Mouse (Mus musculus): ENCODE data around the gene Vsig10l. TPM values are rescaled to one million over a fixed set of nuclear protein-coding genes. Genes with fewer than 3 reads are reported as not detected.

Vsig10l gene
- total and polyA plus RNA-seq, 2 experiments from 2014 or later: 15.8 to 25.8 TPM

- Histone ChIP-seq H3K9me3 (ENCODE audit: low read length) (no peaks in the 10 kb centered on the region), H3K27me3 (ENCODE audit: insufficient read depth, low read length) (no peaks in the 10 kb centered on the region), H3K4me1 (ENCODE audit: insufficient read depth, low read length) (peaks cover 8% of the 10 kb centered on the region; the same call in 1 of the 2 replicates), H3K36me3 (ENCODE audit: insufficient read depth, low read length) (no peaks in the 10 kb centered on the region), H3K4me3 (ENCODE audit: low read length) (peak within 1 kb of the TSS; percentile 78), H3K4me2 (ENCODE audit: low read depth, low read length) (peak within 1 kb of the TSS; percentile 73), H3K27ac (peak within 1 kb of the TSS; percentile 82), H3K9ac (replicated peaks; ENCODE audit: low read length) (peak within 1 kb of the TSS; percentile 91)
- TF ChIP-seq CTCF (IDR thresholded peaks at IDR 0.05; ENCODE audit: low read depth): no peak
- DNase-seq (ENCODE audit: low spot score) (peak; percentile 24), ATAC-seq (peak; percentile 59)
- WGBS: 0% methylated on average over 16 of the region's 41 CpGs
Measured at GRCm38 (mm10) chr7:43489631-43490125, 26.7 kb downstream of the Vsig10l start, which contains the start of gene Iglon5. Gene Iglon5 (minus strand): TSS chr7:43490075.

GRCm38 (mm10) chr7:43490182-43490584 is 27.2 kb downstream of the Vsig10l start:
- ATAC-seq (peak; percentile 89), DNase-seq (ENCODE audit: low spot score) (peak; percentile 88)
- 0% methylated on average over 7 of the region's 13 CpGs for WGBS
- no peak for TF ChIP-seq CTCF (IDR thresholded peaks at IDR 0.05; ENCODE audit: low read depth)
- H3K36me3 ChIP-seq (ENCODE audit: insufficient read depth, low read length): no peaks in the 10 kb centered on the region
- H3K9me3 ChIP-seq (ENCODE audit: low read length): no peaks in the 10 kb centered on the region
- peak overlapping the region; percentile 91 for H3K9ac ChIP-seq (replicated peaks; ENCODE audit: low read length)
- peak overlapping the region; percentile 82 for H3K27ac ChIP-seq
- H3K27me3 ChIP-seq (ENCODE audit: insufficient read depth, low read length): no peaks in the 10 kb centered on the region
- H3K4me2 ChIP-seq (ENCODE audit: low read depth, low read length): peak overlapping the region; percentile 73
- H3K4me3 ChIP-seq (ENCODE audit: low read length): peak overlapping the region; percentile 78
- peaks cover 8% of the 10 kb centered on the region; the same call in 1 of the 2 replicates for H3K4me1 ChIP-seq (ENCODE audit: insufficient read depth, low read length)

- no peak overlapping the region for H3K9ac ChIP-seq (replicated peaks; ENCODE audit: low read length)
- no peak for TF ChIP-seq CTCF (IDR thresholded peaks at IDR 0.05; ENCODE audit: low read depth)
- no peak for ATAC-seq
- H3K4me1 ChIP-seq (ENCODE audit: insufficient read depth, low read length): peaks cover 8% of the 10 kb centered on the region; the same call in 1 of the 2 replicates
- H3K4me3 ChIP-seq (ENCODE audit: low read length): peak overlapping the region; percentile 78; the same call in 1 of the 2 replicates
- 68% methylated on average over 9 of the region's 9 CpGs for WGBS
- H3K27me3 ChIP-seq (ENCODE audit: insufficient read depth, low read length): no peaks in the 10 kb centered on the region
- no peaks in the 10 kb centered on the region for H3K9me3 ChIP-seq (ENCODE audit: low read length)
- DNase-seq (ENCODE audit: low spot score): no peak
- H3K4me2 ChIP-seq (ENCODE audit: low read depth, low read length): no peak overlapping the region
- peak overlapping the region; percentile 82; the same call in 1 of the 2 replicates for H3K27ac ChIP-seq
- H3K36me3 ChIP-seq (ENCODE audit: insufficient read depth, low read length): no peaks in the 10 kb centered on the region
Measured at GRCm38 (mm10) chr7:43490861-43491260, 27.9 kb downstream of the Vsig10l start.

DNA sequence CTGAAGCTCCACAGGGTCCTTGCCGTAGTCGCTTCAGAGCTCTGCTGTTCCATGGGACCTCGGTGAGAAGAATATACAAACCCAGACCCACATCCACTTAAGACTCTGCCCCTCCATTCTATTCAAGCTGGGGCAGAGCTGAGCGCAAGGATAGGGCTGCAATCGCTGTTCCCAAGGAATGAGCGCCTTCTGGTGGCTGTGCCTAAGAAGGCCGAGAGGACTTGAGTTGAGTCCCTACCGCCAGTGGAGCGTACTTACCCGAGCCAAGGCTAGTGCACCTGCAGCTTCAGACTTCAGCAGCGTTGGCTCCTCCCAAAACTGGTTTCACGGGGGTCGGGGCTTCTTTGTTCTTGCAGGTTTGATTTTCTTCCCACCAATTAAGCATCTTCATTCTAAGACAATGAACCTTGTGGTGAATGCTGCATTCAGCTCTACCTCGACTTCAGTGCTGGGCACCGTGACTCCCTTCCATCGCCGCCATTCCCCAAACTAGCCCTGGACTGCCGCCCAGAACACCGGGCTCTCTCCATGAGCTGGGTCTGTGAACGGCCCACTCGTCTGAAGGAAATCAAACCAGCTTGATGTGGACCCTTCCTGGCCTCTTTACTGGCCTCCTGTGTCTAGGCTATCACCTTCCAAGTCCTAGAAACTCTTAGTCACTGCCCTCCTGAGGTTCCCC is 32.5 kb downstream of the Vsig10l start:
- WGBS: 13% methylated on average over 21 of the region's 21 CpGs
- Histone ChIP-seq H3K9me3 (ENCODE audit: low read length) (no peaks in the 10 kb centered on the region), H3K27ac (no peak overlapping the region), H3K9ac (replicated peaks; ENCODE audit: low read length) (no peak overlapping the region), H3K36me3 (ENCODE audit: insufficient read depth, low read length) (no peaks in the 10 kb centered on the region), H3K4me1 (ENCODE audit: insufficient read depth, low read length) (no peaks in the 10 kb centered on the region), H3K4me2 (ENCODE audit: low read depth, low read length) (peak overlapping the region; percentile 28; the same call in 1 of the 2 replicates), H3K4me3 (ENCODE audit: low read length) (no peak overlapping the region), H3K27me3 (ENCODE audit: insufficient read depth, low read length) (no peaks in the 10 kb centered on the region)
- DNase-seq (ENCODE audit: low spot score): peak; percentile 86
- TF ChIP-seq CTCF (IDR thresholded peaks at IDR 0.05; ENCODE audit: low read depth): peak; percentile 89
- ATAC-seq: peak; percentile 80

- no peaks in the 10 kb centered on the region for H3K27me3 ChIP-seq (ENCODE audit: insufficient read depth, low read length)
- WGBS: 71% methylated on average over 4 of the region's 4 CpGs
- no peak overlapping the region for H3K4me2 ChIP-seq (ENCODE audit: low read depth, low read length)
- DNase-seq (ENCODE audit: low spot score) (no peak), ATAC-seq (no peak)
- no peak overlapping the region for H3K4me3 ChIP-seq (ENCODE audit: low read length)
- H3K9ac ChIP-seq (replicated peaks; ENCODE audit: low read length): no peak overlapping the region
- no peaks in the 10 kb centered on the region for H3K36me3 ChIP-seq (ENCODE audit: insufficient read depth, low read length)
- TF ChIP-seq CTCF (IDR thresholded peaks at IDR 0.05; ENCODE audit: low read depth): no peak
- no peaks in the 10 kb centered on the region for H3K9me3 ChIP-seq (ENCODE audit: low read length)
- no peaks in the 10 kb centered on the region for H3K4me1 ChIP-seq (ENCODE audit: insufficient read depth, low read length)
- no peak overlapping the region for H3K27ac ChIP-seq
Measured at GRCm38 (mm10) chr7:43511707-43512478, 48.9 kb downstream of the Vsig10l start.

DNA sequence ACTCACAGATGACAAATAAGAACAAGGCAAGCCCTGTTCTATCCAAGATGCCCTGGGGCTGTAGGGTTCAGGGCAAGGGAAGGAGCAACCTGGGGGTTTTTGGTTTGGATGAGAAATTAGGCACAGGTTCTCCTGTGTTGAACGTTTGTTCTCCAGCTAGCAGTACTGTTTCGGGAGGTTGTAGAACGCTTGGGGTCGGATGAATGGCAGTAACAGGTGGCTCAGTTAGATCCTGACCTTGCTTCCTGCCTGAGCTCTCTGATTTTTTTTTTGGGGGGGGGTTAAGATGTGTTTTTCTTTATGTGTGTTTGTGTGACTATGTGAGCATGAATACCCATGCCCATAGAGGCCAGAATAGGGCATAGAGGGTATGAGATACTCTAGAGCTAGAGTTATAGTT is 49.6 kb downstream of the Vsig10l start:
- no peak overlapping the region for H3K9ac ChIP-seq (replicated peaks; ENCODE audit: low read length)
- no peaks in the 10 kb centered on the region for H3K9me3 ChIP-seq (ENCODE audit: low read length)
- H3K4me2 ChIP-seq (ENCODE audit: low read depth, low read length): no peak overlapping the region
- TF ChIP-seq CTCF (IDR thresholded peaks at IDR 0.05; ENCODE audit: low read depth): no peak
- no peak for ATAC-seq
- H3K27ac ChIP-seq: no peak overlapping the region
- H3K27me3 ChIP-seq (ENCODE audit: insufficient read depth, low read length): no peaks in the 10 kb centered on the region
- H3K4me1 ChIP-seq (ENCODE audit: insufficient read depth, low read length): no peaks in the 10 kb centered on the region
- DNase-seq (ENCODE audit: low spot score): no peak
- H3K36me3 ChIP-seq (ENCODE audit: insufficient read depth, low read length): no peaks in the 10 kb centered on the region
- H3K4me3 ChIP-seq (ENCODE audit: low read length): no peak overlapping the region
- WGBS: 83% methylated on average over 4 of the region's 4 CpGs
